Mouse (Mus musculus) kidney, embryonic 14.5 days (tissue): Measurements from ENCODE around the gene Frat2. TPM values are rescaled to one million over a fixed set of nuclear protein-coding genes. Genes with fewer than 3 reads are reported as not detected.
A peak's percentile ranks its signal among the peaks of the same experiment; 100 is the strongest.

Experiments used
- ATAC-seq: fragments of 200-750 bp; cut with Nextera tagmentation; 2 replicates; pipeline ENCODE4 v1.8.0; 2017; ENCODE audit warnings: moderate number of reproducible peaks, mild to moderate bottlenecking, moderate TSS enrichment, moderate library complexity; ENCODE audit not compliant: low FRiP score, low TSS enrichment
- H3K27ac ChIP-seq: fragments of 300-500 bp; sonication (generic); 2 replicates; pipeline ENCODE4 v1.5.1; 2014; ENCODE audit warnings: low read depth, mild to moderate bottlenecking, low read length, moderate library complexity, mixed read lengths
- H3K27me3 ChIP-seq: fragments of 300-500 bp; sonication (generic); 2 replicates; pipeline ENCODE4 v1.6.1; 2014; ENCODE audit warnings: mild to moderate bottlenecking, low read length; ENCODE audit not compliant: control insufficient read depth, insufficient read depth
- H3K36me3 ChIP-seq: fragments of 300-500 bp; sonication (generic); 2 replicates; pipeline ENCODE4 v1.6.1; 2014; ENCODE audit warnings: low read length, mixed read lengths; ENCODE audit not compliant: control insufficient read depth, insufficient read depth
- H3K4me1 ChIP-seq: fragments of 300-500 bp; sonication (generic); 2 replicates; pipeline ENCODE4 v1.6.1; 2014; ENCODE audit warnings: low read length, mixed read lengths; ENCODE audit not compliant: control insufficient read depth, insufficient read depth
- H3K4me2 ChIP-seq: fragments of 300-500 bp; sonication (generic); replicated peaks from 2 replicates; pipeline ENCODE4 v1.6.1; 2014; ENCODE audit warnings: low read depth, mild to moderate bottlenecking, low read length
- H3K4me3 ChIP-seq: fragments of 300-500 bp; sonication (generic); 2 replicates; pipeline ENCODE4 v1.5.1; 2014; ENCODE audit warnings: mild to moderate bottlenecking, low read length
- H3K9ac ChIP-seq: fragments of 300-500 bp; sonication (generic); 2 replicates; pipeline ENCODE4 v1.6.1; 2014; ENCODE audit warnings: low read depth, mild to moderate bottlenecking, low read length, moderate library complexity
- H3K9me3 ChIP-seq: fragments of 300-500 bp; sonication (generic); 2 replicates; pipeline ENCODE4 v1.6.1; 2016; ENCODE audit warnings: low read length; ENCODE audit not compliant: control insufficient read depth
- WGBS: fragments of 180-500 bp; shearing (Covaris S2); extraction: QIAGEN DNeasy Blood & Tissue Kit; methylation state at CpG from one replicate; pipeline ENCODE4 v1.1.7; 2014; 5-methylcytosine and 5-hydroxymethylcytosine counted together
- polyA plus RNA-seq: library from polyadenylated mRNA; unstranded; fragments of >200 nt; fragmentation: Nextera tagmentation; extraction: Ambion mirVana; gene quantifications from 2 replicates; pipeline ENCODE4 v1.2.1, GENCODE M21; 2014

Gene Frat2
- polyA plus RNA-seq, 1 experiment from 2014 or later = 5.4 TPM

DNA sequence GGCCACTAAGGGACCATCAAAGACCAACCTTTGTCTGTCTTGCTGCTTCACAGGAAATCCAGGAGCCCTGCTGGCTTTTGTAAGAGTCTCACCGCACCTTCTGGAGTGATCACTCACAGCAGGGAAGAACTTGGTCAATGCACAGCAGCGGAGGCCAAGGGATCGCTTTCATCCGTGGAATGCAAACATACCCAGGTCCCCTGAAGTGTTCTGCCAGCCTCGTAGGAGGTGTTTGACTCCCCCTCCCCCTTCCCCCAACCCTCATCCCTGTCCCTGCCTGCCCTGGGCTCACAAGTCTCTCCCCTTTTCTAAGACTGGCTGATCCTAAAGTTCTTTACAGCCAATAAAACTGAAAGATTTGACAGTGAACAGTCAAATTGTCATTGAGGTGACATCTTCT lies 26.5 kb downstream of the Frat2 start:
- Histone ChIP-seq H3K4me1 (peaks cover 4% of the 10 kb centered on the region; the same call in 1 of the 2 replicates), H3K4me3 (no peak overlapping the region), H3K4me2 (no peak overlapping the region), H3K9ac (no peak overlapping the region), H3K36me3 (no peaks in the 10 kb centered on the region), H3K27ac (no peak overlapping the region), H3K9me3 (no peaks in the 10 kb centered on the region), H3K27me3 (0 out of 2 replicates have a peak, but pooled peaks cover 3% of the 10 kb centered on the region)
- ATAC-seq = no peak
- 10% methylated on average over 5 of the region's 5 CpGs for whole genome bisulfite sequencing

DNA sequence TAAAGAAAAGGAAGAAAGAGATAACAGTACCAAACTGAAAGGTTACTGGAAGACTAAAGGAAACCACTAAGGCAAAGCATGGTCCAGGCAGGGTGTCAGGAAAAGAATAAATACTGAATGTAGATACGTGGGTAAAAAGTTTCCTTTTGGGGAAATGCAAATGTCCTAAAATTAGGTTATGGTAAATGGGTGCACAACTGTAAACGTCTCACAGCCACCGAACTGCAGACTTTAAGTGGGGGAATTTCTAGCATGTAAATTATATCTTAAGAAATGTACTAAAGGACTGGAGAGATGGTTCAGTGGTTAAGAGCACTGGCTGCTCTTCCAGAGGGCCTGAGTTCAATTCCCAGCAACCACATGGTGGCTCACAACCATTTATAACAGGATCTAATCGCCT lies 29.2 kb downstream of the Frat2 start:
- Histone ChIP-seq H3K27ac (no peak overlapping the region), H3K27me3 (0 out of 2 replicates have a peak, but pooled peaks cover 3% of the 10 kb centered on the region), H3K4me3 (no peak overlapping the region), H3K4me1 (peaks cover 4% of the 10 kb centered on the region; the same call in 1 of the 2 replicates), H3K9me3 (no peaks in the 10 kb centered on the region), H3K4me2 (no peak overlapping the region), H3K36me3 (no peaks in the 10 kb centered on the region), H3K9ac (no peak overlapping the region)
- WGBS = 85% methylated on average over 4 of the region's 4 CpGs
- no peak for ATAC-seq

DNA sequence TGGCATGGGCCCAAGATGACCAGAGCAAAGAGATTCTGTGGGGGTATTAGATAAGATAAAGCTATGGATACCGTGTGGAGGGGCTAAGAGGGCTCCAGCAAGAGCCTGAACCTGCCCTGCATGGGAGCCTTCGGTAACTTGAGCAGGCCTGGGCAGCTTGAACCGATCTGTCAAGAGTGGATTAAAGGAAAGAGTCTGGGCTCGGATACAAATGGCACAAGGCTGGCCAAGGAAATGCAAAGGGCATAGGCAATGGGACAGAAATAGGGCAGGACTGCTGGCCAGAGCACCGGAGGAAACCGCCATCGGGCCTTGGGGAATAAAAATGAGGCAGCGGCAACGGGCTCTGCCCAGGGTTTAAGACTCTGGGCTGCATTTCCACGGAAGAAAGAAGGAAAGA lies 30.6 kb downstream of the Frat2 start:
- Histone ChIP-seq H3K4me2 (no peak overlapping the region), H3K27me3 (0 out of 2 replicates have a peak, but pooled peaks cover 3% of the 10 kb centered on the region), H3K27ac (no peak overlapping the region), H3K9me3 (no peaks in the 10 kb centered on the region), H3K4me1 (peaks cover 4% of the 10 kb centered on the region; the same call in 1 of the 2 replicates), H3K4me3 (no peak overlapping the region), H3K36me3 (no peaks in the 10 kb centered on the region), H3K9ac (no peak overlapping the region)
- peak; percentile 49; the same call in 1 of the 2 replicates for ATAC-seq
- 47% methylated on average over 10 of the region's 10 CpGs for WGBS

DNA sequence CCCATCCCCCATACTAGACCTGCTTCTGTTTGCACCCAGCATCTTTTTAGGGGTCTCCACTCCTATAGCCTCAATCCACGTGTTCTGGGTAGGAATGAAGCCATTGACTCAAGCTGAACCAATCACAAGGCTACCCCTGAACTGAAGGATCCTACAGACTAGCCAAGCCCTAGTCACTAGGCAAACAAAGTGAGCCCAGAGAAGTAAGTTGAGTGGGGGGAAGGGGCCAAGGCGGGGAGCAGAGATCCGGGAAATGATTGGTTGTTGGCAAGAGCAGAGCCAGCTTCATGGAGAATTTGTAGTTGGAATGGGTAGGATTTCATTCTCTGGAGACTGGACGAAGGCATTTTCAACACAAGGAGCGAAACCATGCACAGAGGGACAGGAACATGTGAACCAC lies 31.0 kb downstream of the Frat2 start:
- Histone ChIP-seq H3K4me1 (peaks cover 4% of the 10 kb centered on the region; the same call in 1 of the 2 replicates), H3K4me3 (no peak overlapping the region), H3K9ac (no peak overlapping the region), H3K27ac (no peak overlapping the region), H3K36me3 (no peaks in the 10 kb centered on the region), H3K27me3 (0 out of 2 replicates have a peak, but pooled peaks cover 3% of the 10 kb centered on the region), H3K4me2 (no peak overlapping the region), H3K9me3 (no peaks in the 10 kb centered on the region)
- peak; percentile 56; the same call in 1 of the 2 replicates for ATAC-seq
- 52% methylated on average over 5 of the region's 5 CpGs for WGBS

DNA sequence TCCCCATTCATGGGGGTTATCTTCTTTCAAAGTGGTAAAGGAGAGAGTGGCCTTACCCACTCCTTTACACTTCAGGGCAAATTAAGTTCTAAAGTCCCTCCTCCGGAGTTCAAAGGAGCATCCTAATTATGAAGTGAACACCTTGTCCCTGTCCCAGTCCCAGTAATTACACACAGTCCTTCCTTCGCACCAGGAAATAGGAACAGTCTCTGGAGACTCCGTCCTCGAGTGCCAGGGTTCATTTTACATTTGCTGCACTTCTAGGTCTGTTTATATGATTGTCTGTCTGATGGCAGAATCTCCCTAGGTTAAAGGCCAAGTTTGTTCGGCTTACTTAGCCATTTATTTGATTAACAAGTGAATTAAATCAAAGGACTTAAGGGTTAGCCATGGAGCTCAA lies 31.5 kb downstream of the Frat2 start:
- no peak for ATAC-seq
- H3K4me1 ChIP-seq = peaks cover 4% of the 10 kb centered on the region; the same call in 1 of the 2 replicates
- WGBS = 53% methylated on average over 5 of the region's 5 CpGs
- 0 out of 2 replicates have a peak, but pooled peaks cover 3% of the 10 kb centered on the region for H3K27me3 ChIP-seq
- H3K4me2 ChIP-seq = no peak overlapping the region
- H3K9me3 ChIP-seq = no peaks in the 10 kb centered on the region
- no peak overlapping the region for H3K9ac ChIP-seq
- no peak overlapping the region for H3K27ac ChIP-seq
- H3K36me3 ChIP-seq = no peaks in the 10 kb centered on the region
- no peak overlapping the region for H3K4me3 ChIP-seq

DNA sequence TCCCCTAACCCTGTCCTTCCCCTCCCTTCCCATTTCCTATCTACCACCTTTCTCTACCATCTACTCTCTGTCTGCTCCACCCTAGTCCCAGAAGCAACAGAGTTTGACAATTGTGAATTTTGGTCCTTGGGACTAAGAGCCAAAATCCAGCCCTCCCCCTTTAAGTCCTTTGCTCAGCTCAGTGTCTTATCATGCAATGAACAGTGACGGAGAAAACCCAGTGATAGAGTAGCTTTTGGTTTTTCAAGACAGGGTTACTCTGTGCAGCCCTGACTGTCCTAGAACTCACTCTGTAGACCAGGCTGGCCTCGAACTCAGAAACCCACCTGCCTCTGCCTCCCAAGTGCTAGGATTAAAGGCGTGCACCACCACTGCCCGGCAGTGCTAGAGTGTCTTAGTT lies 34.6 kb downstream of the Frat2 start:
- 93% methylated on average over 4 of the region's 4 CpGs for WGBS
- H3K4me1 ChIP-seq = peaks cover 8% of the 10 kb centered on the region; the same call in 1 of the 2 replicates
- no peaks in the 10 kb centered on the region for H3K27me3 ChIP-seq
- H3K27ac ChIP-seq = no peak overlapping the region
- no peaks in the 10 kb centered on the region for H3K9me3 ChIP-seq
- H3K4me2 ChIP-seq = no peak overlapping the region
- H3K9ac ChIP-seq = no peak overlapping the region
- ATAC-seq = no peak
- no peak overlapping the region for H3K4me3 ChIP-seq
- no peaks in the 10 kb centered on the region for H3K36me3 ChIP-seq

DNA sequence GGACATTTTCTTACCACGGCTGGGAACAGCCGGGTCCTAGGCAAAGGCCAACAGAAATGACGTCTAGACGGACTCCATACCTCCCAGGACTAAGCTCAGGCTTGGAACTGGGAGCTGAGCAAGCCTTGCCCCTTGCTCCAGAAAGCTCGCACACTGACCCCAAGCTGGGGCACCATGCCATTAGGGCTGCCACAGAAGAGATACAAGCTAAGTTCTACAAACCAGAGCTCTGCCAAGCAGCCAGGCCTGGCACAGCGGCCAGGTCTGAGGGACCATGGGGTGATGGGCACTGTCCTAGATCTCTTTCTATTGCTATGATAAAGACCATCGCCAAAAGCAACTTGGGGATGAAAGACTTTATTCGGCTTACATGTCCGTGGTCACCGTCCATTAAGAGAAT lies 35.4 kb downstream of the Frat2 start:
- ATAC-seq = no peak
- no peaks in the 10 kb centered on the region for H3K36me3 ChIP-seq
- no peaks in the 10 kb centered on the region for H3K27me3 ChIP-seq
- no peak overlapping the region for H3K4me3 ChIP-seq
- H3K27ac ChIP-seq = no peak overlapping the region
- H3K9me3 ChIP-seq = no peaks in the 10 kb centered on the region
- peaks cover 8% of the 10 kb centered on the region; the same call in 1 of the 2 replicates for H3K4me1 ChIP-seq
- H3K9ac ChIP-seq = no peak overlapping the region
- 90% methylated on average over 10 of the region's 10 CpGs for WGBS
- no peak overlapping the region for H3K4me2 ChIP-seq

DNA sequence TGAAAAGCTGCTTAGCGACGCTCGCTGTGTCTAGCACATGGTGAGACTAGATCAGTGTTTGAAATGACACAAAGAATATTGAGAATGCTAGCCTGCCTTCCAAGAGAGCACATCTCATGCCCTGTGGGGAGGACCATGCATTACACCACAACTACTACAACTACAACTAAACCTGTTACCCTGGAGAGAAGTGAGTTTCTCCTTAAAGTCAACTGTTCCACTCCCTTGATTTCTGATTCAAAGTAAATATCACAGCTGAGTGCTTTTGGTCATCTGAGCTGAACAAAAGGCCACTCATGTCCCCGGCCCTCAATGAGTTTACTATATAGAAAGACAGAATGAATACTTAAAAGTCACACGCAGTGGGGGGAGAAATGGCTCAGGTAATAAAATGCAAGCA lies 37.9 kb downstream of the Frat2 start:
- 53% methylated on average over 5 of the region's 5 CpGs for WGBS
- H3K27me3 ChIP-seq = no peaks in the 10 kb centered on the region

DNA sequence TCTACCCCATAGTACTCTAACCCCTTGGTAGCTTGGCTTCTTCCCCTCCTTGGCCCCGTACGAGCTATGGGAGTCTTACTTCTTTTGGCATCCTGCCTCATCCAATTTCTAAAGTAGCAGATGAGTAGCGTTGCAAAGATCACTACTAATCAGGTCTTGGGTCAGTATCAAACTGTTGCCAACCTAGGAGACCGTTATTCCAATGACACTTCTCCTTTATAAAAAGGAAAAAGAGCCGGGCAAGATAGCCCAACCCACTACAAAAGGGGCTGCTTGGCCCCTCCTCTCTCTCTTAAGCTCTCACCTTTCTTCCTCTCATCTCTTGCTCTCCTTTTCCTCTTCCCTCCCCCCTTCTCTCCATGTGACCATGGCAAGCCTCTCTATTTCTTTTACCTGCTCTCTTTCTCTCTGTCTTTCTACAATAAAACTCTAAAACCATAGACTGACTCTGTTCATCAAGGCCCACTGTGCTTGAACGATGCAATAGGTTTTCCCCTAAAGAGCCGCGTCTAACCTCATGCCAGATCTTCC lies 39.8 kb downstream of the Frat2 start:
- no peak overlapping the region for H3K27ac ChIP-seq
- peaks cover 4% of the 10 kb centered on the region; the same call in 1 of the 2 replicates for H3K4me1 ChIP-seq
- no peak for ATAC-seq
- peaks cover 5% of the 10 kb centered on the region; the same call in 1 of the 2 replicates for H3K9me3 ChIP-seq
- WGBS = 86% methylated on average over 8 of the region's 8 CpGs
- H3K4me3 ChIP-seq = no peak overlapping the region
- no peak overlapping the region for H3K4me2 ChIP-seq
- no peaks in the 10 kb centered on the region for H3K36me3 ChIP-seq
- no peak overlapping the region for H3K9ac ChIP-seq
- H3K27me3 ChIP-seq = no peaks in the 10 kb centered on the region

More for the DNA sequence above, 37.9 kb downstream of the Frat2 start:
- no peak overlapping the region for H3K4me2 ChIP-seq
- H3K9ac ChIP-seq = no peak overlapping the region
- no peak overlapping the region for H3K4me3 ChIP-seq
- H3K27ac ChIP-seq = 0 out of 2 replicates have a peak overlapping the region, but pooled peaks have one; percentile 2
- H3K4me1 ChIP-seq = peaks cover 4% of the 10 kb centered on the region; the same call in 1 of the 2 replicates
- peaks cover 5% of the 10 kb centered on the region; the same call in 1 of the 2 replicates for H3K9me3 ChIP-seq
- ATAC-seq = no peak
- no peaks in the 10 kb centered on the region for H3K36me3 ChIP-seq
